Mouse (Mus musculus) bone marrow, adult 2 months (tissue): ENCODE measurements at regions not wholly inside any gene's neighbourhood (a gene's known extent, or its start where the extent isn't known, plus 50 kb on each side); places are given as distances from the start of the nearest gene placed in this dataset.

ENCODE experiments used
- CTCF ChIP-seq: fragments of 200-500 bp; IDR thresholded peaks from 2 replicates; pipeline ENCODE4 v1.5.1; 2011; ENCODE audit warnings: low read length, control low read depth; ENCODE audit not compliant: control insufficient read depth, insufficient read depth
- POLR2A ChIP-seq: fragments of 200-500 bp; IDR thresholded peaks from 2 replicates; pipeline ENCODE4 v1.6.1; 2011; ENCODE audit warnings: low read depth, mild to moderate bottlenecking, control low read depth, low read length, borderline replicate concordance; ENCODE audit not compliant: control insufficient read depth

- TF ChIP-seq CTCF (no peak), POLR2A (no peak)
Measured at GRCm38 (mm10) chr13:39418127-39418526, 457.5 kb upstream of the Slc35b3 start.
